Mouse (Mus musculus): ENCODE measurements at regions not wholly inside any gene's neighbourhood (a gene's known extent, or its start where the extent isn't known, plus 50 kb on each side); places are given as distances from the start of the nearest gene placed in this dataset.
"Not testable (repeated sequence)": the region's sequence is repeated elsewhere in the genome, so short reads cannot be mapped to it uniquely, and the experiment has no call there.

- DNase-seq (ENCODE audit: low spot score) = peak; percentile 29
Measured at GRCm38 (mm10) chr17:52351293-52351692, 251.2 kb upstream of the Kcnh8 start.

DNA sequence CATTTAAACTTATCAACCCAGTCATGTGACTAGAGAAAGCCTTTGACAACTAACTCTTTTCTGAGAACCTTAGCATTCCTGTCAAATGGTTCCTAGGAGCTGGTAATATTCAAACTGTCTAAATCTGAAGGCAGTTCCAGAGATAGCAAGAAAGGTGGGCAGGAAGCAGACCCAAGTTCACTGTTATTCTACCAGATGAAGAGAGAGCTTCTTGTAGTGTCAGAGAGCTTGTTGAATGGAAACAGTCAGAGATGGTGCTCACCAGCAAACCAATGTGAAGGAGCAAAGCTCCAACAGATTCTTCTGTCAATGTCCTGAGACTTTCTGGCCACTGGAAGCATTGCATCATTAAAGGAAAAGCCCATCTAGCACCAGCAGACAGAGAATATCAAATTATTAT is 251.8 kb upstream of the Kcnh8 start:
- no peak for DNase-seq (ENCODE audit: low spot score)

GRCm38 (mm10) chr17:52349872-52350271 is 252.6 kb upstream of the Kcnh8 start:
- DNase-seq (ENCODE audit: low spot score) = no peak

DNA sequence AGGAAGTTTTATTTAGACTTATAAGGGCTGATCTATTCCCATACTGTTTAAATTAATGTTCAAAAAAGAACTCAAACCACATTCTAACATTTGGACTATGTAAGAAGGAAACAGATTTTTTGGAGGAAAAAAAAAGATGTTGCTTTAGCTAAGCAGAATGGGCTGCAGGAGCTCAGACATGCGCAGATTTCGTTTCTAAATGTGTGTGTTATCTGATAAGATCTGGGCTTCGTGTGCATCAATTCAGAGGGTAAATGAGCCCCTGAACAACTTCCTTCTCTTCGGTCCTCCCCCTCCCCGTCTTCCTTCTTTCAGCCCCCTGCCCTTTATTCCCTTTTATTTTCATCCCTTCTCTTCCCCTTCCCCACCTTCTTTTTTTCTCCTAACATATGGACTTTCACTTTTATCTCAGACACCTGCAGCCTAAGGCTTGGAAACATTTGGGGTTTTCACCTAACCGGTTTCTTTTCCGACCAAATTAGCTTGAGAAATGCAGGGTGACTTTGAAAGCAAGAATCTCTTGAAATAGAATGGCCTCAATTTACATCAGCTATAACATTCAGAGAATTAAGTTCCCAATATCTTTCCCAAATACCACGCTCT is 253.9 kb upstream of the Kcnh8 start:
- DNase-seq (ENCODE audit: low spot score) = peak; percentile 5

- DNase-seq (ENCODE audit: low spot score) = no peak
Measured at GRCm38 (mm10) chr17:52320586-52320985, 281.9 kb upstream of the Kcnh8 start.

DNA sequence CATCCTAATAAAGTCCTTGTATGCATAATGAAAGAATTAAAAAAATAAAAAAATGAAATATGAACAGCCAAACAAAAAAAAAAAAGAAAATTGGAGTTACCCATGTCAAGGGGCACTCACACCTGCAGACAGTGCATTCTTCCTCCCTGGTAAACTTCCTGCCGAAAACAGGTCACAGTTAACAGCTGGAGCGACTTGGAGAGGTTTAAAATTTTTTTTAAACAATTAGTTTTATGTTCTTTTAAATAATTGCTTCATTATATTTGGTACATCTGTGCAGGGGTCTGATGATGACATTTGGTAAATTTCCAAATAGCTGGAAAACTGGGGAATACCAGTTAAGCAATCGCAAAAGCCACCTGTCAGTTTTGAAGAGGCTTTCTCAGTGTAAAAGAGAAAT is 285.5 kb upstream of the Kcnh8 start:
- no peak for DNase-seq (ENCODE audit: low spot score)

DNA sequence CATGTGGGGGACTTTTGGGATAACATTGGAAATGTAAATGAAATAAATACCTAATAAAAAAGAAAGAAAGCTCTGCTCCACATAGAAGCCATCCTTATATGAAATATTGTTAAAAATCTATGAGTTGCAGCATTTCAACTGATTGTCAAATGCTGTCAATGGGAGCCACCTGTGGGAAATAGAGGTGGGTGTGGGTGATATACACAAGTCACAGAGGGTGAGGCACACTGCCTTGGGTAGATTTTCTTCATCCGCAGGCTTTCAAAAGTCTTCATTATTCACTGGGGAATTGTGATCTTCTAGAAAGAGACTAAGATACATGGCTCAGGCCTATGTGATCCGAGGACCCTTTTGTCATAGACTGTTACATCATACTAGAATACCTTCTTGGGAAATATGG is 286.6 kb upstream of the Kcnh8 start:
- no peak for DNase-seq (ENCODE audit: low spot score)

DNA sequence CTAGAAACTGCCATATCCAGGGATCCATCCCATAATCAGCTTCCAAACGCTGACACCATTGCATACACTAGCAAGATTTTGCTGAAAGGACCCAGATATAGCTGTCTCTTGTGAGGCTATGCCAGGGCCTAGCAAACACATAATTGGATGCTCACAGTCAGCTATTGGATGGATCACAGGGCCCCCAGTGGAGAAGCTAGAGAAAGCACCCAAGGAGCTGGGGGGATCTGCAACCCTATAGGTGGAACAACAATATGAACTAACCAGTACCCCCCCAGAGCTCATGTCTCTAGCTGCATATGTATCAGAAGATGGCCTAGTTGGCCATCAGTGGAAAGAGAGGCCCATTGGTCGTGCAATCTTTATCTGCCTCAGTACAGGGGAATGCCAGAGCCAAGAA is 287.1 kb upstream of the Kcnh8 start:
- DNase-seq (ENCODE audit: low spot score) = not testable (repeated sequence)

GRCm38 (mm10) chr17:52312043-52312442 is 290.5 kb upstream of the Kcnh8 start:
- no peak for DNase-seq (ENCODE audit: low spot score)

DNA sequence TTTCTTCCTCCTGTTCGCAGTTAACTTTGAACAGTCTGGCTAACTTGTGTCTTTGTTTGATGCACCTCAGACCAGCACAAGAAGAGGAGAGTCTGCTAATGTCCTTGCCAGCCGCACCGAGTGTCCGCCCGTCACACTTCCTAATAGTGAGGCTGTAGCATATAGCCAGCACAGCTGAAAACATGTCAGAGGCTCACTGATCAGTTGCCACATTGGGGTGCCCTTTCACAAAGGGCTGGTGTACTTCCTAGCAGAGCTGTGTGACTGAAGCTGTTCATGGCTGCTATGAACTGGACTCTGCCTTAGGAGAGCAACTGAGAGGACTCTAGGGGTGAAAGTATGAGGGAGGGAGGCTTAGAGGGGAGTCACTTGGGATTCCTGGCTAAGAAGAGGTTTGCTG is 293.7 kb upstream of the Kcnh8 start:
- DNase-seq (ENCODE audit: low spot score) = no peak

DNA sequence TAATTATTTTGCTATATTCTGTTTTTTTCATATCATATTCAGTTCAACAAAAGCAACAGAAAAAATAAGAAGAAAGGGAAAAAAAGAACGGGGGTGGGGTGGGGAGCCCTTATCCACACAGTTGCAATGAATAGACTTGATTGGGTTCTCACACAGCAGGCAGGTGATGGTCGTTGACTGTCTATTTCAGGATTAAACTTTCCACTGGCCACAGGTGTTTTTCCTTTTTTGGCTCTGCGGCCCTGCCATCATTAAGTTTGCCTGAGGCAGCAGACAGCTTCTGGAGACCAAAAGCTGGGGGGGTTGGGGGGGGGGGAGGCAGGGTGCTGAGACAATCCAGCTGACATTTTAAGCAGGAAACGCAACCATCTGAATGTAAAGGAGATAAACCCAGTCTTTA is 298.4 kb upstream of the Kcnh8 start:
- no peak for DNase-seq (ENCODE audit: low spot score)

DNA sequence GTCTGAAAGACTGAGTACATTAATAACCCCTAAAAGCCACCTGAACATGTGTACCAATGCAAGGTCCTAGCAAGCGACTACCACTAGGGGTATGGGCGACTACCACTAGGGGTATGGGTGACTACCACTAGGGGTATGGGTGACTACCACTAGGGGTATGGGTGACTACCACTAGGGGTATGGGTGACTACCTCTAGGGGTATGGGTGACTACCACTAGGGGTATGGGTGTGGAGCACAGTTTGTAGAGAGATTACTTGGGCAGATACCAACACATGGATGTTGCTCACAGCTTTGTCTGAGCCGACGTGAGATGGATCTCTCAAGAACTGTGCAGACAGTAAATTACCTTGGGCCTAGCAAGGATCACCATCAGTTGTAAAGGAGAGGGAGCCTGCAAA is 299.2 kb upstream of the Kcnh8 start:
- no peak for DNase-seq (ENCODE audit: low spot score)

DNA sequence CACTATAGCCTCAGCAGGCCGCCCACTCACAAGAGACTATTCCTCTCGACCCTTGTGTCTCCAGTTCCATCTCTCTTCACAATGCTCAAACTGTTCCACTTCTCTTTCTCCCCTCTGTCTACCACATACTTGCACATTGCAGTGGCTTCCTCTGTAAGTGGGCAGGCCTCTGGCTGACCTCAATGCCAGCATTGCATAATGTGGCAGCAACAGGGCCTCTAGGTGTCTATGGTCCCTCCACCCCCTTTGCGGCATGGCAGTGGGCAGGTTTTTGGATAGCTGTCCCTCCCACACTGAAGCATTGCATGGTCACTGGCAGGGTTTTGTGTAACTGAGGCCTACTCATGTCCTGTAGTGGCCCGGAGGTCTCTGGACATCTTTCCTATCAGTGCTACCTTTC is 302.7 kb upstream of the Kcnh8 start:
- no peak for DNase-seq (ENCODE audit: low spot score)

DNA sequence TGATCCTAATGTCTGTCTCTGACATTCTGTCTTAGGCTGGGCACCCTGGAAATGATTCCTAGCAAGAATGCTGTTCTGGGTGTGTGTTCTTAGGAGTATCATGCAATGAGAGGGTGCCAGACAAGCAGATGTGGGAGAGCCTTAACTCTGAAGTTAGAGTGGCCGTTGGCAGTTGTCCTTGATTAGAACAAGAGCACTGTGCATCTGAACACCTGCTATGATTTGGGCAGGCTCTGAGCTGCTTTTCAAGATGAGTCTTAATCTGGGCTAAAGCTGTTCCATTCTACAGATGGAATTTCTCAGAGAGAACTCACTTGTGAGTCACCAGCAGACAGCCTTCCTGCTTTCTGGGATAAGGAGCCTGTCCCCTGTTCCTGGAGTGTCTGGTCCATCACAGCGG is 317.1 kb upstream of the Kcnh8 start:
- no peak for DNase-seq (ENCODE audit: low spot score)

DNA sequence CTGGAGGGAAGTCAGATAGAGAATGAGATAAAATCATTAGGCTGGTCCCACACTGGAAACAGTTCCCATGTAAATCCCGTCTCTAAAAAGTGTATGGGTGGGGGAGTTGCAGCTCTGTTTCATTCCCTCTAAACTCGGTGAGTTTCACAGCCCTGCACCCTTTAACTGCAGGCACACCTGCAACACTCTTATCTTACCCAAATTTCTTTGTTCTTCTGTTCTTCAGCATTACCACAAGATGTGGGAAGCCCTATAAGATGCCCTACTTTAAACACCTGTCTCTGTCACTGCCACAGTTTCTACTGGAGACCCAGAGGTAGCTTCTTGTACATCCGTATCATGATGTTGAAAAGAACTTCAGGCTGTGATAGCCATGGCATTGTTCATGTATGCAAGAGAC is 320.2 kb upstream of the Kcnh8 start:
- DNase-seq (ENCODE audit: low spot score) = no peak

GRCm38 (mm10) chr17:52278523-52278922 is 324.0 kb upstream of the Kcnh8 start:
- no peak for DNase-seq (ENCODE audit: low spot score)

DNA sequence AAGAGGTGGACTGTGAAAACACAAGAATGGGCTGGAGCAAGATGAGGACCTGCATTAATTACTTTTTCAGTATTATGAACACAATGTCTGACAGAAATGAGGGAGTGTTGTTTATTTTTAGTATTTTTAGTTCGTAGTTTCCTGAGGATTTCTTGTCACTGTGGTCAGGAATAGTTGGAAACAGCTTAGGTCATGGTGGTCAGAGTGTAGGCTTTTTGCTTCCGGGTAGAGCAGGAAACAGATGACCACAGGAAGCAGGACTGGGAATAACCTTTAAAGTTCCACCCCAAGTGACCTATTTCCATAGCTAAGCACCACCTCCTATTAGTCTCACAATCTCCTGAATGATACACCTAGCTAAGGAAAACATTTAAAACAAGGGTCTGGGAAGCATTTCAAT is 333.7 kb upstream of the Kcnh8 start:
- DNase-seq (ENCODE audit: low spot score) = no peak

DNA sequence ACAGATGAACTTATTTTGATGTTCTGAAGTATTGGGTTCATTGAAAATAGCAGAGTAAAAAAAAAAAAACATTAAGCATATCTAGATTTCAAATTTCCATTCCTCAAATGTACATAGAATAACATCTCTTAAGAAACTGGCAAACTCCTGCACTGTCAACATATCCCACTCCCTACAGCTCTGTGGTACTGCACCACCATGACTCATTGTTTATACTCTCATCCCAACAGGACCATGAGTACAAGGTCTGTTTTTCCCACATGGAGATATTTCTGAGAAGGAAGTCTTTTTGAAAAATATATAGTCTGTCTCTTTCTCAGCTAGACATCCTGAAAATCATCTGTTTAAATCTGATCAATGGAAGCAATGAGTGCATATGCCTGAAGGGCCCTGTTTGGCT is 351.2 kb upstream of the Kcnh8 start:
- DNase-seq (ENCODE audit: low spot score) = no peak

GRCm38 (mm10) chr17:52225584-52225983 is 376.9 kb upstream of the Kcnh8 start:
- DNase-seq (ENCODE audit: low spot score) = no peak

- no peak for DNase-seq (ENCODE audit: low spot score)
Measured at GRCm38 (mm10) chr17:52220422-52220821, 382.1 kb upstream of the Kcnh8 start.

DNA sequence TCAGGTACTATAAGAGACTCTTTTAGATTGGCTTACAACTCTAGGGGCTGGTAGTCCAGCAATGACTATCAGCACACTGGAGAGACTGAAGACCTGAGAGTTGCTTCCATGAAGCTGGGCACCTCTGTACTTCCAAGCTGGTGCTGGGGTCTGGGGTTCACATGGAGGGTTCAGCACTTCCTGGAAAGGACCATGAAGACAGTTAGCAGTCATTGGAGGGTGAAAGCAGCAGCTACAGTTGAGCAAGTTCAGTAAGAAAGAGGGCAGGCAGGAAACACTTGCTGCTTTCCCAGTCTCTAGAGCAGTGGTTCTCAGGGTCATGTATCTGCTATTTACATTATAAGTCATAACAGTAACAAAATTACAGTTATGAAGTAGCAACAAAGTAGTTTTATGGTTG is 384.3 kb upstream of the Satb1 start:
- no peak for DNase-seq (ENCODE audit: low spot score)

DNA sequence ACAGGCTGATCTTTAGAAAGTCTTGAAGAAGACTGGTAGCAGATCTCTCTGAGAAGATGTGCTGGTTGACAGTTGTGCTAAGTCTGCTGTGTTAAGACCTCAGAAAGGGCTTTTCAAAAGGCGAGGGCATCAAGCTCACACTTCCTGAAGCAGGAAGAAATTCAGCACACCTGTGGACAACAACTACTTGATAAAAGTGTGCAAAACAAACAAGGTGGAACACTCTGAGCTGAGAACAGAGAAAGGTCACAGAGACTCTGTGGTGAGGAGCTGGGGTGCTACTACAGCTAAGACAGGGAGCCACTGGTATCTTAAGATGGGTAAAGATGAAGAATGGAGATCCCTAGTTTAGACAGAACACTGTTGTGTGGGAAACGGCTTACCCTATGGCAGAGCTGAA is 379.9 kb upstream of the Satb1 start:
- no peak for DNase-seq (ENCODE audit: low spot score)

GRCm38 (mm10) chr17:52210483-52210882 is 377.4 kb upstream of the Satb1 start:
- DNase-seq (ENCODE audit: low spot score) = no peak

GRCm38 (mm10) chr17:52197731-52198130 is 364.6 kb upstream of the Satb1 start:
- DNase-seq (ENCODE audit: low spot score) = no peak

- no peak for DNase-seq (ENCODE audit: low spot score)
Measured at GRCm38 (mm10) chr17:52196811-52197210, 363.7 kb upstream of the Satb1 start.
